Mouse (Mus musculus): Measurements from ENCODE around the gene Parn. TPM values are rescaled to one million over a fixed set of nuclear protein-coding genes. Genes with fewer than 3 reads are reported as not detected.

Gene Parn
- polyA plus RNA-seq, 1 experiment from 2014 or later: 44.1 TPM

DNA sequence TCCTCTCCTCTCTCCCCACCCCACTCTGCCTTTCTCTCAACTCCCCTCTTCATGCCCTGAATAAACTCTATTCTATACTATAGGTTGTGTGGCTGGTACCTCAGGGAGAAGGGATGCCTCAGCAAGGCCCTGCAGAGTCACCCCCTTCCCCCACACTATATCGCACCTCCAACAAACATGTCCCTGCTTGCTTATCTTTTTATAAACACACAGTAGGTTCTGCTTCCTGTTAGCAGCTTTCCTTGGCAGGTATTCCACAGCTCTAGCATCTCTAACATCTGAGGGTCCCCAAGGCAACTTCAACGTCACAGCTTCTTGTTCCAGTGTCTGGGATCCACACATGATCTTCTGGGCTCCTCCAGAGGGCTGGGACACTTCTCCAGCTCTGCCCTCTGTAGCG lies 117.3 kb downstream of the Parn start:
- peaks cover 8% of the 10 kb centered on the region for H3K36me3 ChIP-seq (ENCODE audit: control insufficient read depth, insufficient read depth, low read length)
- H3K9me3 ChIP-seq (ENCODE audit: control insufficient read depth, low read length): peaks cover 3% of the 10 kb centered on the region; the same call in 1 of the 2 replicates
- no peaks in the 10 kb centered on the region for H3K27me3 ChIP-seq (ENCODE audit: control insufficient read depth, insufficient read depth, low read length)
- no peaks in the 10 kb centered on the region for H3K4me1 ChIP-seq (ENCODE audit: control insufficient read depth, insufficient read depth, low read length)
- WGBS: 97% methylated on average over 3 of the region's 3 CpGs
- H3K9ac ChIP-seq (ENCODE audit: low read length): no peak overlapping the region
- H3K27ac ChIP-seq (ENCODE audit: low read depth, low read length): no peak overlapping the region
- H3K4me2 ChIP-seq: no peak overlapping the region
- no peak for ATAC-seq (ENCODE audit: low FRiP score)
- DNase-seq (ENCODE audit: low spot score, missing footprints): no peak
- no peak overlapping the region for H3K4me3 ChIP-seq (ENCODE audit: low read depth, low read length)

DNA sequence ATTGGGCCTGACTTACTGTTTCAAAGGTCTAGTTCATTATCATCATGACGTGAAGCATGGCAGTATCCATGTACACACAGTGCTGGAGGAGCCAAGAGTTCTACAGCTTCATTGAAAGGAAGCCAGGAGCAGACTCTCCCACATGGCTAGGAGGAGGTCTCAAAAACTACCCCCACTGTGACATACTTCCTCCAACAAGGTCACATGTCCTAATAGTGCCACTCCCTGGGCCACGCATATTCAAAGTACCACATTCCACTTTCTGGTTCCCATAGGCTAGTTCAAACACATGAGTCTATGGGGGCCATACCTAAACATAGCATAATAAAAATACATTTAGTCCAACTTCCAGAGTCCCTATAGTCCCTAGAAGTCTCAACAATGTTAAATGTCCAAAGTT lies 118.0 kb downstream of the Parn start:
- 96% methylated on average over 2 of the region's 2 CpGs for WGBS

DNA sequence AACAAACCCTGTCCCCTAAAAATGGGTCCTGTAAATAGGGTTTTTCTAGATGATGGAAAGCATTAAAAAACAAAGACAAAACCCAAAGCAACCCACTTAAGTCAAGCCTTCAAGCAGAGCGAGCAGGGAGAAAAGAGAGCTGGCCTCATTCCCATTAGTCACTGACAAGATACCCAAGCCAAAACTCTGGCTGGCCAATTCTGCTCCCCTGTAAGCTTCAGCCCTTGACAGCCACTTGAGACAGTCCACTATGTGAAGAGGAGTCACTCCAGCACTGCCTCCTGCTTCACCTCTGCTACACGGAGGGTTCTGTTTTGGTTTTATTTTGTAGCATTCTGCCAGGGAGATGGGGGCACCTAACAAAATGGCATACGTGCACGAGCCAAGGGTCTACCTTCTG lies 126.2 kb downstream of the Parn start:
- Histone ChIP-seq H3K27ac (ENCODE audit: low read depth, low read length) (no peak overlapping the region), H3K4me2 (no peak overlapping the region), H3K27me3 (ENCODE audit: control insufficient read depth, insufficient read depth, low read length) (no peaks in the 10 kb centered on the region), H3K9ac (ENCODE audit: low read length) (no peak overlapping the region), H3K4me1 (ENCODE audit: control insufficient read depth, insufficient read depth, low read length) (no peaks in the 10 kb centered on the region), H3K9me3 (ENCODE audit: control insufficient read depth, low read length) (peaks cover 6% of the 10 kb centered on the region; the same call in 1 of the 2 replicates), H3K36me3 (ENCODE audit: control insufficient read depth, insufficient read depth, low read length) (peaks cover 5% of the 10 kb centered on the region; the same call in 1 of the 2 replicates), H3K4me3 (ENCODE audit: low read depth, low read length) (no peak overlapping the region)
- ATAC-seq (ENCODE audit: low FRiP score) (no peak), DNase-seq (ENCODE audit: low spot score, missing footprints) (no peak)
- 86% methylated on average over 4 of the region's 4 CpGs for WGBS

More for the DNA sequence above, 118.0 kb downstream of the Parn start:
- Histone ChIP-seq H3K4me2 (no peak overlapping the region), H3K4me1 (ENCODE audit: control insufficient read depth, insufficient read depth, low read length) (no peaks in the 10 kb centered on the region), H3K4me3 (ENCODE audit: low read depth, low read length) (no peak overlapping the region), H3K27me3 (ENCODE audit: control insufficient read depth, insufficient read depth, low read length) (no peaks in the 10 kb centered on the region), H3K9ac (ENCODE audit: low read length) (no peak overlapping the region), H3K27ac (ENCODE audit: low read depth, low read length) (no peak overlapping the region), H3K36me3 (ENCODE audit: control insufficient read depth, insufficient read depth, low read length) (peaks cover 8% of the 10 kb centered on the region), H3K9me3 (ENCODE audit: control insufficient read depth, low read length) (peaks cover 7% of the 10 kb centered on the region; the same call in 1 of the 2 replicates)
- ATAC-seq (ENCODE audit: low FRiP score): no peak
- DNase-seq (ENCODE audit: low spot score, missing footprints): no peak

DNA sequence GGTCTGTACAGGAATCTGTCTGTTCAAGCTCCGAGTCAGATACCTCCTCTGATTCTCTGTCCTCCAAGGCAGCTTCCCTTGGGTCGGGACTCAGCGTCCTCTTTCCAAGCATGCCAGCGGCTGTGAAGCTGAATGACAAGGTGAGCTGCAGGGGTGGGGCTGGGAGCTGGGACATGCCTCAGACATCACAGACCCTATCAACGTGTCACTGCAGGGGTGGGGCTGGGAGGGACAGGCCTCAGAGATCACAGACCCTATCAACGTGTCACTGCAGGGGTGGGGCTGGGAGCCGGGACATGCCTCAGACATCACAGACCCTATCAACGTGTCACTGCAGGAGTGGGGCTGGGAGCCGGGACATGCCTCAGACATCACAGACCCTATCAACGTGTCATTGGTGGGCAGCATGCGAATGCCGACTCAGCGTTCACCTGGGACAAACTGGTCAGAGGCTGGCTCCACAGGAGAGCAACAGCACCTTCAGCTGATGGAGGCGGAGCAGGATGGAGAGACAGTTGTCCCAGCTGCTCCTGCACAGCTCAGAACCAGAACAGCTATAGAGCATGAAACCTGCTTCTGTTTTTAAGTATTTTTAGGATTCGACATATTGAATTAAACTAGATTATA lies 126.7 kb downstream of the Parn start:
- Histone ChIP-seq H3K4me1 (ENCODE audit: control insufficient read depth, insufficient read depth, low read length) (no peaks in the 10 kb centered on the region), H3K36me3 (ENCODE audit: control insufficient read depth, insufficient read depth, low read length) (no peaks in the 10 kb centered on the region), H3K9me3 (ENCODE audit: control insufficient read depth, low read length) (peaks cover 5% of the 10 kb centered on the region; the same call in 1 of the 2 replicates), H3K27me3 (ENCODE audit: control insufficient read depth, insufficient read depth, low read length) (no peaks in the 10 kb centered on the region), H3K4me3 (ENCODE audit: low read depth, low read length) (no peak overlapping the region), H3K4me2 (no peak overlapping the region), H3K27ac (ENCODE audit: low read depth, low read length) (no peak overlapping the region), H3K9ac (ENCODE audit: low read length) (no peak overlapping the region)
- WGBS: 84% methylated on average over 15 of the region's 15 CpGs
- DNase-seq (ENCODE audit: low spot score, missing footprints) (no peak), ATAC-seq (ENCODE audit: low FRiP score) (no peak)

DNA sequence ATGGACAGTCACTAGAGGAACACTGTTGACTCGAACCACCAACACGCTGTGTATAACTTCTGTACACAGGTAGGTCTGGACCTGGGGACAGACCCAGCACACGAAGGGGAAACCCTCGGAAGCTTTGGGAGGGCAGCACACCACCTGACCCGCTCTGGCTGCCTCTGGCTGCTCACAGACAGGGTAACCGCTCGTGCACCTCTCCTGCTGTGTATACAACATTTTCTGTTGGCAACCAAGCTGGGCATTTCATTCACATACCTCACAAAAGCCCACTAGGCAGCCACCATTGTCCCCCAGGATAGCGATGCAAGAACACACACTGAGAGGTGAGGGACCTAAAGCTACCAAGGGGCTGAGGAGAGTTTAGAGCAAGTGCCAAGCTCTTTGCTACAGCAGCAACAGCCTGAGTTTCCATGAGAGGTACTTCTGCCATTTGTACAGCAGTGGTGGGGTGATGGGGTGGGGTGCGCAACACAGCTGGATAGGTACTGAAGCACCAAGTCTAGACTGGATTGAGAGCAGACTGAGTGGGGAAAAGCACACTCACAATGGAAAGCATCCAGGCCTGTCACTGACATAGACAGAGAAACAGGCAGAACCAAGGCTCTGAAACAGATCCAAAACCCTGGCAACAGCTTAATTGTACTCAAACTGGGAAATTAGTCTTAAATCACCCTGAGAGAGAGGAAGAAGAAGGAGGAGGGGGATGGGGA lies 128.9 kb downstream of the Parn start:
- 69% methylated on average over 9 of the region's 9 CpGs for WGBS
- no peak for ATAC-seq (ENCODE audit: low FRiP score)
- H3K27ac ChIP-seq (ENCODE audit: low read depth, low read length): no peak overlapping the region

DNA sequence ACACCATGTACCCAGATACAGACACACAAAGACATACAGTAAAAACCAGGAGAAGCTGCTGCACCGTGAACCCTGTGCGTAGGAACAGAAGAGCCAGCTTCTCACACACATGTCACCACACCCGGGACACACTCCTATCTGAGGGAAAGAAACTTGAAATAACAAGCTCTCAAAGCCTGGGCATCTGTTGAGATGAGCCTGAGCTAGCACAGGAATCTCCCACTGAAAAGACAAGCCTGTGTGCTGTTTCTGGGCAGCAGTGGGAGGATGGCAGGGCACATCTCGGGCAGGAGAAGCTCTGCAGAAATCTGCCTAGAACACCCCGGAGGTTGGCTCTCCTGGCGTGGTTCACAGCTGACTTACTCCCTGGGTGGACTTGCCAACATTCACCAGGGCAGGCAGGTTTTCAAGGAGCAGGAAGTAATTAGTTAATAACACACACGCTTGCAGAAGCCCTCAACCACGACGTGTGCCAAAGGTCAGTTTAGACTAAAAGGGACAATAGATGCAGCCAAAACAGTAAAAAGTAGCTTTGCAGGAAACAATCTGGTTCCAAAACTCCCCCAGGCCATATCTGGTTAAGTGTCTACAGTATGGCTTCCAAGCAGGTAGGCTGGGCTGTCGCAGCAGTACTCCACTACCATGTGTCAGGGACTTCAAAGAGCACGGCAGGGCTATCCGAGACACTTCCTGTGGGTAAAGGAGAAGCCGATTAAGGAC lies 129.6 kb downstream of the Parn start:
- 81% methylated on average over 13 of the region's 13 CpGs for WGBS
- H3K9ac ChIP-seq (ENCODE audit: low read length): no peak overlapping the region
- no peaks in the 10 kb centered on the region for H3K4me1 ChIP-seq (ENCODE audit: control insufficient read depth, insufficient read depth, low read length)
- H3K4me2 ChIP-seq: no peak overlapping the region
- DNase-seq (ENCODE audit: low spot score, missing footprints): no peak
- no peak for ATAC-seq (ENCODE audit: low FRiP score)
- no peak overlapping the region for H3K27ac ChIP-seq (ENCODE audit: low read depth, low read length)
- no peak overlapping the region for H3K4me3 ChIP-seq (ENCODE audit: low read depth, low read length)
- H3K36me3 ChIP-seq (ENCODE audit: control insufficient read depth, insufficient read depth, low read length): no peaks in the 10 kb centered on the region
- no peaks in the 10 kb centered on the region for H3K9me3 ChIP-seq (ENCODE audit: control insufficient read depth, low read length)
- no peaks in the 10 kb centered on the region for H3K27me3 ChIP-seq (ENCODE audit: control insufficient read depth, insufficient read depth, low read length)

More for the DNA sequence above, 128.9 kb downstream of the Parn start:
- H3K9me3 ChIP-seq (ENCODE audit: control insufficient read depth, low read length): no peaks in the 10 kb centered on the region
- H3K4me3 ChIP-seq (ENCODE audit: low read depth, low read length): no peak overlapping the region
- H3K9ac ChIP-seq (ENCODE audit: low read length): no peak overlapping the region
- no peaks in the 10 kb centered on the region for H3K4me1 ChIP-seq (ENCODE audit: control insufficient read depth, insufficient read depth, low read length)
- no peaks in the 10 kb centered on the region for H3K27me3 ChIP-seq (ENCODE audit: control insufficient read depth, insufficient read depth, low read length)
- H3K4me2 ChIP-seq: no peak overlapping the region
- no peaks in the 10 kb centered on the region for H3K36me3 ChIP-seq (ENCODE audit: control insufficient read depth, insufficient read depth, low read length)
- no peak for DNase-seq (ENCODE audit: low spot score, missing footprints)

DNA sequence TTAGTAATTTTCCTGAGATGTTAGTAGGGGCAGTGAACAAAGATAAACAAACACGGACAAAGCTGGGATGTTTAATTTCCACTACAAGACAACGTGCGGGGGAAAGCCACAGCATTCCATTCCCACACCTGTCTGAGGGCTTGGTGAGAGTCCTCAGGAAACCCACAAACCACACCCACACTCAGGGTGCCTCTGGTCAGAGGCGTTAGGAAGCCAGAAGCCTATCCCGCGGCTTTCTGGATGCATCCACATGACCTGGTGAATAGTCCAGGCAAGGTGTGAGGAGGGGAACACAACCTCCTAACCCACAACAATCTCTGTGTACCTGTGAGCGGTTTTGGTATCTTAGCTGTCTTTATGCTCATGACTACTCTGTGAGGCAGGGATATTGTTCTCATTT lies 131.6 kb downstream of the Parn start:
- H3K4me1 ChIP-seq (ENCODE audit: control insufficient read depth, insufficient read depth, low read length): no peaks in the 10 kb centered on the region
- 94% methylated on average over 7 of the region's 7 CpGs for WGBS
- H3K9me3 ChIP-seq (ENCODE audit: control insufficient read depth, low read length): no peaks in the 10 kb centered on the region
- no peak overlapping the region for H3K27ac ChIP-seq (ENCODE audit: low read depth, low read length)
- no peaks in the 10 kb centered on the region for H3K36me3 ChIP-seq (ENCODE audit: control insufficient read depth, insufficient read depth, low read length)
- DNase-seq (ENCODE audit: low spot score, missing footprints): no peak
- ATAC-seq (ENCODE audit: low FRiP score): no peak
- no peaks in the 10 kb centered on the region for H3K27me3 ChIP-seq (ENCODE audit: control insufficient read depth, insufficient read depth, low read length)
- H3K9ac ChIP-seq (ENCODE audit: low read length): no peak overlapping the region
- H3K4me3 ChIP-seq (ENCODE audit: low read depth, low read length): no peak overlapping the region
- H3K4me2 ChIP-seq: no peak overlapping the region

DNA sequence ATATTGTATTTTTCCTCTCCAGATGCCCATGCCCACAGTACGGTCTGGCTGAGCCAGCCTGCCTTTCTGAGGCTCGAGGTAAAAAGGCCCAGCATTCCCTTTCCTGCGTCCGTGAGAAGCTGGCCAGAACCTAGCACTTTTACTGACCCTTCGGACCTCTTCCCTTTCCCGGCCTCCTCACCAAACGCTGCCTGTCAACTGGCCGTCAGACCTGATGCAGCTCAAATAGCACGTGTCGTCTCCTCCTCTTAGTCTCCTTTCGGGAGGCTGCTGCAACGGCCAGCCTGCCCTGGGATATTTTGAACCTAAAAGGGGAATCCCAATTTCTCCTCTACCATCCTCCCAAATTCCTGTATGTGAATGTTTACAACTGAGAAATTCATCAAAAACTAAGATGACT lies 132.1 kb downstream of the Parn start:
- H3K9ac ChIP-seq (ENCODE audit: low read length): no peak overlapping the region
- WGBS: 88% methylated on average over 12 of the region's 12 CpGs
- H3K36me3 ChIP-seq (ENCODE audit: control insufficient read depth, insufficient read depth, low read length): no peaks in the 10 kb centered on the region
- no peak overlapping the region for H3K4me2 ChIP-seq
- H3K9me3 ChIP-seq (ENCODE audit: control insufficient read depth, low read length): no peaks in the 10 kb centered on the region
- no peak overlapping the region for H3K27ac ChIP-seq (ENCODE audit: low read depth, low read length)
- ATAC-seq (ENCODE audit: low FRiP score) (no peak), DNase-seq (ENCODE audit: low spot score, missing footprints) (no peak)
- H3K27me3 ChIP-seq (ENCODE audit: control insufficient read depth, insufficient read depth, low read length): no peaks in the 10 kb centered on the region
- H3K4me3 ChIP-seq (ENCODE audit: low read depth, low read length): no peak overlapping the region
- H3K4me1 ChIP-seq (ENCODE audit: control insufficient read depth, insufficient read depth, low read length): no peaks in the 10 kb centered on the region

DNA sequence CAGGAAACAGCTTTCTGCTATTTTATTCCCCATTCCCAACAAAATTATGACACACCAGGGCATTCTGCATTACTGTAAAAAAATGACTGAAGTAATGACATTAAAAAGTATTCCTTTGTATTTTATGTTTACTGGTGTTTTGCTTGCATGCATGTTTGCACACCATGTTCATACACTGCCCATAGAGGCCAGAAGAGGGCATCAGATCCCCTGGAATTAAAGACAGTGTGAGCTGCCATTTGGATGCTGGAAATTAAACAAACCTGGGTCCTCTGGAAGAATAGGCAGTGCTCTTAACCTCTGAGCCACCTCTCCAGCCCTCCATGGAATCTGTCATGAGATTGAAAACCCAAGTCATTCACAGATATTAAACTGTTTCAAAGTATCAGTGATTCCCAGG lies 135.1 kb downstream of the Parn start:
- Histone ChIP-seq H3K4me3 (ENCODE audit: low read depth, low read length) (no peak overlapping the region), H3K4me1 (ENCODE audit: control insufficient read depth, insufficient read depth, low read length) (no peaks in the 10 kb centered on the region), H3K9me3 (ENCODE audit: control insufficient read depth, low read length) (no peaks in the 10 kb centered on the region), H3K36me3 (ENCODE audit: control insufficient read depth, insufficient read depth, low read length) (no peaks in the 10 kb centered on the region), H3K9ac (ENCODE audit: low read length) (no peak overlapping the region), H3K27ac (ENCODE audit: low read depth, low read length) (no peak overlapping the region), H3K27me3 (ENCODE audit: control insufficient read depth, insufficient read depth, low read length) (no peaks in the 10 kb centered on the region), H3K4me2 (no peak overlapping the region)
- ATAC-seq (ENCODE audit: low FRiP score): no peak
- no peak for DNase-seq (ENCODE audit: low spot score, missing footprints)
